Mouse (Mus musculus) macrophage (primary cell): ENCODE measurements around the gene Fam92b. TPM values are rescaled to one million over a fixed set of nuclear protein-coding genes. Genes with fewer than 3 reads are reported as not detected.

ENCODE experiments used
- H3K27ac ChIP-seq: fragments of 350-480 bp; formaldehyde crosslinking; 2 replicates; pipeline ENCODE4 v1.9.0; 2021
- H3K36me3 ChIP-seq: fragments of 350-480 bp; formaldehyde crosslinking; 2 replicates; pipeline ENCODE4 v1.9.0; 2021; ENCODE audit errors: inconsistent target
- H3K4me3 ChIP-seq: fragments of 350-480 bp; formaldehyde crosslinking; 2 replicates; pipeline ENCODE4 v1.9.0; 2021; ENCODE audit errors: inconsistent target
- H3K79me2 ChIP-seq: fragments of 350-480 bp; formaldehyde crosslinking; 2 replicates; pipeline ENCODE4 v1.9.0; 2021; ENCODE audit errors: inconsistent target
- WGBS: methylation state at CpG from one replicate; pipeline ENCODE4 v1.1.7; 2026; ENCODE audit warnings: inconsistent platforms; ENCODE audit not compliant: missing documents; 5-methylcytosine and 5-hydroxymethylcytosine counted together
- polyA plus RNA-seq: library from polyadenylated mRNA; stranded (reverse); fragments of 250-400 nt; gene quantifications from 3 replicates; pipeline ENCODE4 v1.2.4, GENCODE M21; 2018; ENCODE audit warnings: inconsistent platforms

The Fam92b gene
- polyA plus RNA-seq, 1 experiment from 2014 or later, result not detected

GRCm38 (mm10) chr8:120120951-120121350, 56.3 kb downstream of the Fam92b start:
- 87% methylated on average over 5 of the region's 5 CpGs for WGBS
- no peaks in the 10 kb centered on the region for H3K36me3 ChIP-seq
- H3K27ac ChIP-seq, result no peak overlapping the region
- H3K4me3 ChIP-seq, result no peak overlapping the region
- peaks cover 86% of the 10 kb centered on the region for H3K79me2 ChIP-seq

- Histone ChIP-seq H3K79me2 (peaks cover 87% of the 10 kb centered on the region), H3K36me3 (no peaks in the 10 kb centered on the region), H3K4me3 (no peak overlapping the region), H3K27ac (no peak overlapping the region)
- WGBS, result 14% methylated on average over 6 of the region's 6 CpGs
These were observed 57.3 kb downstream of the Fam92b start for GRCm38 (mm10) chr8:120119931-120120330.

- no peak overlapping the region for H3K4me3 ChIP-seq
- 79% methylated on average over 3 of the region's 3 CpGs for WGBS
- H3K27ac ChIP-seq, result peak overlapping the region; percentile 28; the same call in 1 of the 2 replicates
These were observed 57.8 kb downstream of the Fam92b start for GRCm38 (mm10) chr8:120119429-120119828.

GRCm38 (mm10) chr8:120118847-120119246, 58.4 kb downstream of the Fam92b start:
- 81% methylated on average over 5 of the region's 5 CpGs for WGBS
- Histone ChIP-seq H3K4me3 (no peak overlapping the region), H3K36me3 (no peaks in the 10 kb centered on the region), H3K27ac (peak overlapping the region; percentile 28), H3K79me2 (peaks cover 87% of the 10 kb centered on the region)

More at GRCm38 (mm10) chr8:120119429-120119828, 57.8 kb downstream of the Fam92b start:
- Histone ChIP-seq H3K36me3 (no peaks in the 10 kb centered on the region), H3K79me2 (peaks cover 87% of the 10 kb centered on the region)

GRCm38 (mm10) chr8:120118162-120118561, 59.1 kb downstream of the Fam92b start:
- 93% methylated on average over 9 of the region's 9 CpGs for WGBS
- Histone ChIP-seq H3K4me3 (no peak overlapping the region), H3K36me3 (no peaks in the 10 kb centered on the region), H3K27ac (peak overlapping the region; percentile 28; the same call in 1 of the 2 replicates), H3K79me2 (peaks cover 85% of the 10 kb centered on the region)

GRCm38 (mm10) chr8:120116600-120116999, 60.7 kb downstream of the Fam92b start:
- Histone ChIP-seq H3K79me2 (peaks cover 69% of the 10 kb centered on the region), H3K4me3 (no peak overlapping the region), H3K36me3 (no peaks in the 10 kb centered on the region), H3K27ac (no peak overlapping the region)
- 82% methylated on average over 7 of the region's 7 CpGs for WGBS

Other genes starting within 250 kb of the Fam92b start
- 0.07 to 0.09 TPM in 2 of 3 replicates, not detected in the other for gene Crispld2, start 185.0 kb downstream of the Fam92b start, polyA plus RNA-seq
- 18.5 to 34.0 TPM (median 27.8 TPM) in 3 replicates for gene Zdhhc7, start 76.0 kb downstream of the Fam92b start, polyA plus RNA-seq
- gene 6430548M08Rik, start 63.3 kb downstream of the Fam92b start, polyA plus RNA-seq, result 25.6 to 29.2 TPM (median 26.4 TPM) in 3 replicates
- gene Gse1, start 51.0 kb upstream of the Fam92b start, polyA plus RNA-seq, result 10.2 to 10.8 TPM (median 10.3 TPM) in 3 replicates